Mouse (Mus musculus): ENCODE results near the gene Stk39.

DNA sequence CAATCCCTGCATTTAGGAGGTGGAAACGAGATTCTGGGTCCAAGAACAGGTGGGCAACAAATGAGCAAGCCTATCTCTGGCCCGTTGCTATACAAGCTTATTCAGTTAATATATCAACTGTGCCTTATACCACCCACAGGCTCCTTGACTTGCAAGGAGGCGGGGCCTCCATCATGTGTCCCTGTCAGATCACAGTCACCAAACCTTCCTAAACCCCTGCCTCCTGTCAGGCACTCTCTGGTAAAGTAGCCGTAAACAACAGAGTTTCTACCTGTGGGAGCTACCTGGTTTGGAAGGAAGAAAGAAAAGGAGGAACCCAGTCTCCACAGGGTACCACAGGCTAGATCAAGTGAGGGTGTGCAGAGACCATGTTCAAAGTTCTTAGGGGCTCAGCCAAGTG lies 90.2 kb downstream of the Stk39 start:
- no peak for TF ChIP-seq GATA1 (IDR thresholded peaks at IDR 0.05; ENCODE audit: low read length)
- TF ChIP-seq TAL1 (IDR thresholded peaks at IDR 0.05; ENCODE audit: low read length): no peak

All from erythroblast, embryonic 14.5 days (primary cell).